In genomic region chr6:55332773-55333109, GRCm38 (mm10) we compare ENCODE assay signal across 16 mouse cellular contexts. TPM values are rescaled to one million over a fixed set of nuclear protein-coding genes. Genes with fewer than 3 reads are reported as not detected.
DNase-seq lines count a peak whose midpoint lies in the region; ATAC-seq lines count a peak whose summit lies in the region.
"Had no signal": no experiment of that assay in that cellular context is flagged by ENCODE, and none has a peak within 500 bp of the region (broad histone marks: within the 10 kb centered on the region; RNA-seq: fewer than 3 reads in every experiment).

No protein-coding gene starts in this region.

- ATAC-seq in frontal cortex, adult (ENCODE audit: low TSS enrichment): peak; percentile 79
- peak; percentile 67 for ATAC-seq in limb, embryonic 13.5 days (ENCODE audit: low FRiP score, low read depth)
- ATAC-seq: liver, embryonic 12.5 days had no signal

- H3K4me3 ChIP-seq in embryonic facial prominence, embryonic 10.5 days: no peak overlapping the region
- H3K4me3 ChIP-seq in limb, embryonic 13.5 days: no peak overlapping the region
- H3K4me3 ChIP-seq: liver, embryonic 12.5 days had no signal

- H3K27ac ChIP-seq in embryonic facial prominence, embryonic 10.5 days (replicated peaks): peak overlapping the region; percentile 40; the same call in 1 of the 2 replicates
- peak overlapping the region; percentile 74 for H3K27ac ChIP-seq in limb, embryonic 13.5 days
- H3K27ac ChIP-seq: liver, embryonic 12.5 days had no signal

- intact Hi-C loops in left cerebral cortex, postnatal 4 days (cut with DNase I): no loop called here
- intact Hi-C loops in left cerebral cortex, postnatal 36 days (cut with DNase I): no loop called here

- DNase-seq in frontal cortex, adult 2 months (ENCODE audit: extremely low spot score in 1 of 2, low spot score in 1 of 2): no peak
- peak; percentile 37 for DNase-seq in left cerebral cortex, postnatal 4 days
- no peak for DNase-seq in left cerebral cortex, postnatal 36 days (ENCODE audit: low spot score in 2 of 2)
- DNase-seq in embryonic facial prominence, embryonic 10.5 days (ENCODE audit: low spot score): no peak
- no peak for DNase-seq in embryo, embryonic 11 days
- DNase-seq in testis, postnatal 10 days (ENCODE audit: low spot score): no peak
- DNase-seq: gastrocnemius, postnatal 14 days; kidney, postnatal 10 days; thymus, postnatal 14 days had no signal

- H3K4me1 ChIP-seq in embryonic facial prominence, embryonic 10.5 days: peaks cover 58% of the 10 kb centered on the region
- peaks cover 70% of the 10 kb centered on the region for H3K4me1 ChIP-seq in limb, embryonic 13.5 days

- H3K36me3 ChIP-seq in embryonic facial prominence, embryonic 10.5 days (replicated peaks): no peaks in the 10 kb centered on the region
- no peaks in the 10 kb centered on the region for H3K36me3 ChIP-seq in limb, embryonic 13.5 days
- H3K36me3 ChIP-seq: liver, embryonic 12.5 days had no signal

- 91% methylated on average over 6 of the region's 6 CpGs for WGBS in embryonic facial prominence, embryonic 10.5 days
- WGBS in limb, embryonic 13.5 days: 40% methylated on average over 6 of the region's 6 CpGs

- H3K27me3 ChIP-seq in embryonic facial prominence, embryonic 10.5 days (replicated peaks; ENCODE audit: low read depth, poor library complexity, severe bottlenecking): peaks cover 2% of the 10 kb centered on the region; the same call in 1 of the 2 replicates
- H3K27me3 ChIP-seq in limb, embryonic 13.5 days: peaks cover 3% of the 10 kb centered on the region; the same call in 1 of the 2 replicates

- H3K9me3 ChIP-seq in embryonic facial prominence, embryonic 10.5 days: no peaks in the 10 kb centered on the region
- H3K9me3 ChIP-seq in limb, embryonic 13.5 days: no peaks in the 10 kb centered on the region
- H3K9me3 ChIP-seq: liver, embryonic 12.5 days had no signal

- no peak overlapping the region for H3K9ac ChIP-seq in limb, embryonic 13.5 days
- H3K9ac ChIP-seq: liver, embryonic 12.5 days had no signal

- 0 out of 2 replicates have a peak overlapping the region, but pooled peaks have one; percentile 1 for H3K4me2 ChIP-seq in limb, embryonic 13.5 days (replicated peaks)
- H3K4me2 ChIP-seq: liver, embryonic 12.5 days had no signal

RNA-seq across cellular contexts. Expression of gene Aqp1, which starts 3.5 kb away (rescaled TPM):
- polyA plus RNA-seq in frontal cortex, adult 2 months (2012; rRNA removed): 15.1 and 19.6 TPM in 2 replicates
- 1 to 10 TPM; 2.0 to 2.2 TPM for total RNA-seq in left cerebral cortex, postnatal 4 days (2021)
- total RNA-seq in left cerebral cortex, postnatal 36 days (2021): under 1 TPM; 0.39 to 0.63 TPM
- polyA plus RNA-seq in embryonic facial prominence, embryonic 10.5 days (2016; fragmentation: Nextera tagmentation; extraction: Ambion mirVana): 0.29 and 0.76 TPM in 2 replicates
- polyA plus RNA-seq in limb, embryonic 13.5 days (2015; fragmentation: Nextera tagmentation; extraction: Ambion mirVana): 33.9 and 36.0 TPM in 2 replicates

RNA-seq across cellular contexts. Expression of gene Ghrhr, which starts 43.4 kb away (rescaled TPM):
- polyA plus RNA-seq in frontal cortex, adult 2 months (2012; rRNA removed): 0.04 and 0.08 TPM in 2 replicates
- total RNA-seq in left cerebral cortex, postnatal 4 days (2021): not detected
- total RNA-seq in left cerebral cortex, postnatal 36 days (2021): not detected
- polyA plus RNA-seq in embryonic facial prominence, embryonic 10.5 days (2016; fragmentation: Nextera tagmentation; extraction: Ambion mirVana): not detected in 2 replicates
- polyA plus RNA-seq in limb, embryonic 13.5 days (2015; fragmentation: Nextera tagmentation; extraction: Ambion mirVana): not detected in 2 replicates
- total RNA-seq: adrenal gland, postnatal 4 days; gastrocnemius, postnatal 14 days; layer of hippocampus, postnatal 14 days; megakaryocyte progenitor cell, adult 5-6 weeks had no signal
- polyA plus RNA-seq: liver, embryonic 12.5 days; neural tube, embryonic 11.5 days had no signal
